Mouse (Mus musculus) c-Kit-positive CD71-negative TER-119-negative erythroid progenitor cells, embryonic 14.5 days (primary cell): ENCODE results near the gene Baz2b.
A peak's percentile ranks its signal among the peaks of the same experiment; 100 is the strongest.

Source experiments
- DNase-seq: peaks from one replicate; pipeline ENCODE4 v3.0.0-alpha.2; 2013; ENCODE audit warnings: low read depth

Gene Baz2b

GRCm38 (mm10) chr2:60128631-60129030 is 81.0 kb downstream of the Baz2b start:
- no peak for DNase-seq

GRCm38 (mm10) chr2:60126831-60127230 is 82.8 kb downstream of the Baz2b start:
- no peak for DNase-seq

GRCm38 (mm10) chr2:60126292-60126691 is 83.3 kb downstream of the Baz2b start:
- no peak for DNase-seq

GRCm38 (mm10) chr2:60125049-60126004 is 84.3 kb downstream of the Baz2b start:
- peak; percentile 49 for DNase-seq

- no peak for DNase-seq
Observed at GRCm38 (mm10) chr2:60124648-60125048, 85.0 kb downstream of the Baz2b start.

GRCm38 (mm10) chr2:60123911-60124647 is 85.6 kb downstream of the Baz2b start:
- no peak for DNase-seq

- DNase-seq: no peak
Observed at GRCm38 (mm10) chr2:60123061-60123874, 86.4 kb downstream of the Baz2b start.

GRCm38 (mm10) chr2:60122188-60122587 is 87.5 kb downstream of the Baz2b start:
- DNase-seq: no peak

GRCm38 (mm10) chr2:60120681-60121080 is 89.0 kb downstream of the Baz2b start:
- DNase-seq: no peak

- no peak for DNase-seq
Observed at GRCm38 (mm10) chr2:60118684-60119558, 90.7 kb downstream of the Baz2b start.

- no peak for DNase-seq
Observed at GRCm38 (mm10) chr2:60117867-60118266, 91.8 kb downstream of the Baz2b start.

- DNase-seq: no peak
Observed at GRCm38 (mm10) chr2:60115891-60116554, 93.6 kb downstream of the Baz2b start.

- no peak for DNase-seq
Observed at GRCm38 (mm10) chr2:60114901-60115300, 94.7 kb downstream of the Baz2b start.

- no peak for DNase-seq
Observed at GRCm38 (mm10) chr2:60113661-60114560, 95.7 kb downstream of the Baz2b start.

- DNase-seq: no peak
Observed at GRCm38 (mm10) chr2:60112116-60112515, 97.5 kb downstream of the Baz2b start.

- DNase-seq: no peak
Observed at GRCm38 (mm10) chr2:60109001-60109400, 100.6 kb downstream of the Baz2b start.

GRCm38 (mm10) chr2:60096625-60097024 is 113.0 kb downstream of the Baz2b start:
- DNase-seq: no peak

- no peak for DNase-seq
Observed at GRCm38 (mm10) chr2:60090280-60090679, 119.4 kb downstream of the Baz2b start.

- DNase-seq: no peak
Observed at GRCm38 (mm10) chr2:60089528-60090247, 120.0 kb downstream of the Baz2b start.
